Mouse (Mus musculus): Measurements from ENCODE around the gene Kcnn1. TPM values are rescaled to one million over a fixed set of nuclear protein-coding genes. Genes with fewer than 3 reads are reported as not detected.

Kcnn1 gene
- polyA plus RNA-seq, 1 experiment = 3.2 TPM

DNA sequence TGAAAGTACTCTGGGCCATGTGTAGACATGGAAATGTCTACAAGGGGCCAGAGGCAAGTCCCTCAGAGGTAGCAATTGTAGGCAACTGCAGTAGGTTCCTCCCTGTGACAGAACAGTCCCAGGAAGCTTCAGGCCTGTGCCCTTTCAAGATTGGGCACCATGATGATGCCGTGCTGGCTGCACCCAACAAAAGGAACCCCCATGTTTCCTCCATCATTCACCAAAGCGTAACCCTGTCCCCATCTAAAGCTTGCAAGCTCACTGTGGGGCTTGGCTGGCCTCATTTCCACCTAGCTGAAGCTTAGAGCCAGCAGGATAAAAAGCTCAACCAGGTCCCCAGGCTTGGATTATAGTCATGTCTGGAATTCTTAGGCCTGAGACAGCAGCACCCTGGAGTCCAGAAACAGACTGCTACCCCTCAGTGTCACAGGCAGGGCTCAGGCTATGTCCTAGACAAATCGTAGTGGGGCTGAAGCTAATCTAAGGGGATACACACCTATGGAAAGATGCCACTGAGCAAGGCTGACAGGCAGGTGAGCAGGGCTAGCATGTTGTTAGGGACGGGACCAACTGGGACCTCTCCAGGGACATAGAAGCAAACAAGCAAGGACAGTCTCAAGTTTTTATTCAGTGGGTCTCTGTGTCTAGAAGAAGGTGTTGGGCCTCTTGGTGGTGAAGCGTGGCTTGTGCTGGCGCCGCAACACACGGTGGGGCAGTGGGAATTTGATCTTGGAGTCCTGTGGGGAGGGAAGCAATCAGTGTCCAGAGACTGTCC lies 31.9 kb upstream of the Kcnn1 start:
- peaks cover 3% of the 10 kb centered on the region; the same call in 1 of the 2 replicates for H3K27me3 ChIP-seq (ENCODE audit: control insufficient read depth, insufficient read depth, low read length, poor library complexity, severe bottlenecking)
- no peak overlapping the region for H3K4me3 ChIP-seq (ENCODE audit: low read depth, low read length)
- TF ChIP-seq EP300 (IDR thresholded peaks at IDR 0.05; ENCODE audit: insufficient read depth, low read depth, low read length) (no peak), POLR2A (IDR thresholded peaks at IDR 0.05; ENCODE audit: insufficient read depth, low read length) (no peak), CTCF (IDR thresholded peaks at IDR 0.05; ENCODE audit: low read depth, low read length) (no peak)
- peak overlapping the region; percentile 93 for H3K9ac ChIP-seq (ENCODE audit: low read depth, poor library complexity, severe bottlenecking)
- no peaks in the 10 kb centered on the region for H3K9me3 ChIP-seq (replicated peaks; ENCODE audit: control insufficient read depth, insufficient read depth, low read length, poor library complexity, severe bottlenecking)
- peak overlapping the region; percentile 46 for H3K27ac ChIP-seq (ENCODE audit: insufficient read depth, low read length)
- H3K36me3 ChIP-seq (ENCODE audit: control insufficient read depth, insufficient read depth, low read length, poor library complexity, severe bottlenecking) = peaks cover 31% of the 10 kb centered on the region
- H3K4me1 ChIP-seq (ENCODE audit: control insufficient read depth, insufficient read depth, low read length) = no peaks in the 10 kb centered on the region

GRCm38 (mm10) chr8:70894385-70894720 lies 31.3 kb upstream of the Kcnn1 start:
- Histone ChIP-seq H3K36me3 (ENCODE audit: control insufficient read depth, insufficient read depth, low read length, poor library complexity, severe bottlenecking) (peaks cover 31% of the 10 kb centered on the region), H3K27me3 (ENCODE audit: control insufficient read depth, insufficient read depth, low read length, poor library complexity, severe bottlenecking) (peaks cover 3% of the 10 kb centered on the region; the same call in 1 of the 2 replicates), H3K9ac (ENCODE audit: low read depth, poor library complexity, severe bottlenecking) (no peak overlapping the region), H3K27ac (ENCODE audit: insufficient read depth, low read length) (peak overlapping the region; percentile 46; the same call in 1 of the 2 replicates), H3K9me3 (replicated peaks; ENCODE audit: control insufficient read depth, insufficient read depth, low read length, poor library complexity, severe bottlenecking) (no peaks in the 10 kb centered on the region), H3K4me3 (ENCODE audit: low read depth, low read length) (no peak overlapping the region), H3K4me1 (ENCODE audit: control insufficient read depth, insufficient read depth, low read length) (no peaks in the 10 kb centered on the region)
- TF ChIP-seq CTCF (IDR thresholded peaks at IDR 0.05; ENCODE audit: low read depth, low read length) (no peak), EP300 (IDR thresholded peaks at IDR 0.05; ENCODE audit: insufficient read depth, low read depth, low read length) (no peak), POLR2A (IDR thresholded peaks at IDR 0.05; ENCODE audit: insufficient read depth, low read length) (no peak)

DNA sequence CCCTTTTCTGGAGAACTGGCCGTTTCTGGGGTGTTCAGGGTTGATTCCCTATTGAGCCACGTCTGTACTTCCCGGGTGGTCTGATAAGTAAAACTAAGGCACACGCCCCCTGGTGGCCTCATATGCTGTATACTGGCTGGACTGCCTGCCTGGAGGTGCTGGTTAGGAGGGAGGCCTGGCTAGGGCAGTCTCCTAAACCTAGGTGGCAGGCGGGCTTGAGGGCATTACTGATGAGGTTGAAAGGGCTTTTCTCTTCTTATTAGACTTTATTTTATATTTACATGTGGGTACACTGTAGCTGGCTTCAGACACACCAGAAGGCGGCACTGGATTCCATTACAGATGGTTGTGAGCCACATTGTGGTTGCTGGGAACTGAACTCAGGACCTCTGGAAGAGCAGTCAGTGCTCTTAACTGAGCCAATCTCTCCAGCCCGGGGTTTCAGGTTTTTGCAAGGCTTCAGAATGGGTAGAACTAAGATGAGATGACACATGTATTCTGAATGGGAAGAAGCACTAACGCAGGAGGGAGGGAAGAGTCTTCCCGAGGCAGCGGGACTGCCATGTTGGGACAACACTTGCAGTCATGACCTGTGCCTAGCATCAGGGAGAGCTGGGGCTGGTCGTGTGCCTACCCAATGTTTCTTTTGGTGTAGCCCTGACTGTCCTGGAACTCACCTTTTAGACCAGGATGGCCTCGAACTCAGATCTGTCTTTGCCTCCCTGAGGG lies 30.8 kb upstream of the Kcnn1 start:
- no peaks in the 10 kb centered on the region for H3K9me3 ChIP-seq (replicated peaks; ENCODE audit: control insufficient read depth, insufficient read depth, low read length, poor library complexity, severe bottlenecking)
- H3K4me1 ChIP-seq (ENCODE audit: control insufficient read depth, insufficient read depth, low read length) = no peaks in the 10 kb centered on the region
- H3K9ac ChIP-seq (ENCODE audit: low read depth, poor library complexity, severe bottlenecking) = no peak overlapping the region
- TF ChIP-seq CTCF (IDR thresholded peaks at IDR 0.05; ENCODE audit: low read depth, low read length) = peak; percentile 79
- no peak for TF ChIP-seq EP300 (IDR thresholded peaks at IDR 0.05; ENCODE audit: insufficient read depth, low read depth, low read length)
- TF ChIP-seq POLR2A (IDR thresholded peaks at IDR 0.05; ENCODE audit: insufficient read depth, low read length) = no peak
- peaks cover 3% of the 10 kb centered on the region; the same call in 1 of the 2 replicates for H3K27me3 ChIP-seq (ENCODE audit: control insufficient read depth, insufficient read depth, low read length, poor library complexity, severe bottlenecking)
- H3K4me3 ChIP-seq (ENCODE audit: low read depth, low read length) = no peak overlapping the region
- peak overlapping the region; percentile 27; the same call in 1 of the 2 replicates for H3K27ac ChIP-seq (ENCODE audit: insufficient read depth, low read length)
- H3K36me3 ChIP-seq (ENCODE audit: control insufficient read depth, insufficient read depth, low read length, poor library complexity, severe bottlenecking) = peaks cover 31% of the 10 kb centered on the region

GRCm38 (mm10) chr8:70892896-70893655 lies 30.0 kb upstream of the Kcnn1 start:
- Histone ChIP-seq H3K27me3 (ENCODE audit: control insufficient read depth, insufficient read depth, low read length, poor library complexity, severe bottlenecking) (peaks cover 3% of the 10 kb centered on the region; the same call in 1 of the 2 replicates), H3K4me1 (ENCODE audit: control insufficient read depth, insufficient read depth, low read length) (no peaks in the 10 kb centered on the region)
- TF ChIP-seq POLR2A (IDR thresholded peaks at IDR 0.05; ENCODE audit: insufficient read depth, low read length) = no peak
- no peak for TF ChIP-seq CTCF (IDR thresholded peaks at IDR 0.05; ENCODE audit: low read depth, low read length)
- TF ChIP-seq EP300 (IDR thresholded peaks at IDR 0.05; ENCODE audit: insufficient read depth, low read depth, low read length) = no peak

DNA sequence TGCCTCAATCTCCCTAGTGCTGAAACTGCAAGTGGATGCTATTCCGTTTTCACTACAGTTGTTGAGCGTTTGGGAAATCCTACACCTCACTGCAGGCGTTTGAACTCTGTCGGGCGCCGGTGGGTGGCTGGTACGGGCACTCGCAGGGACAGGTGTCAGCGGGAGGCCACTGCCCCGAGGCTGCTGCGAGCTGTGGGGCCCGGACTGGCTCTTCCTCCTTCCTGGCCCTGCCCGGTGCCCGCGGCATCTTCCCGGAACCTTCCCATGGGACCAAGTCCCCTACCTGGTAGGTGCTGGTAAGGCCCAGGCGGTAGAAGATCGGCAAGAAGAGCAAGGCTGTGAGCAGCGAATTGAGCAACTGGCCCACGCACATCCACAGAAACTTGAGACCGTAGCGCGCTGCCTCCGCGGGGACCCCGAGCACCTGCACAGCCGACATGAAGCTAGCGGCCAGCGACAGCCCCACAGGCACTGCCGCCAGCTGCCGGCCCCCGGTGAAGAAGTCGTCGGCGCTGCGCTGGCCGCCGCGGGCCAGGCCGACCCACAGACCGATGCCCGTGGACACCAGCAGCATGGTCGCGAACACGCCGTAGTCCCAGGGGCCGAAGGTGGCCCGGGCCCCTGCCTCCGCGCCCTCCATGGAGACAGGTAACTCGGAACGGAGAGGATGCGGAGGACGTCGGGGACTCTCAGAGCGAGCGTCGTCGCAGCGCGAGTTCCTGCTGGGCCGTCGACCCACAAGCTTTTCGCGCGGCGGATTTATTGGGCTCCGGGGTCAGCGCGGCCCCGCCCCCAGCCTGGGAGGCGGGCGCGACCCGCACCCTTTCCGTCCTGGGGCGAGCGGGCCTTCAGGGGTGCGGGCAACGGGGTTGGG lies 29.2 kb upstream of the Kcnn1 start, which contains the start of gene Slc5a5:
Gene Slc5a5, minus strand, starts transcription at position 736 of the 874 bp plus-strand sequence.
- Histone ChIP-seq H3K36me3 (ENCODE audit: control insufficient read depth, insufficient read depth, low read length, poor library complexity, severe bottlenecking) (peaks cover 31% of the 10 kb centered on the region), H3K4me3 (ENCODE audit: low read depth, low read length) (peak within 1 kb of the TSS; percentile 37), H3K27me3 (ENCODE audit: control insufficient read depth, insufficient read depth, low read length, poor library complexity, severe bottlenecking) (peaks cover 3% of the 10 kb centered on the region; the same call in 1 of the 2 replicates), H3K27ac (ENCODE audit: insufficient read depth, low read length) (no peak within 1 kb of the TSS), H3K9me3 (replicated peaks; ENCODE audit: control insufficient read depth, insufficient read depth, low read length, poor library complexity, severe bottlenecking) (no peaks in the 10 kb centered on the region), H3K4me1 (ENCODE audit: control insufficient read depth, insufficient read depth, low read length) (no peaks in the 10 kb centered on the region), H3K9ac (ENCODE audit: low read depth, poor library complexity, severe bottlenecking) (peak within 1 kb of the TSS; percentile 69)
- TF ChIP-seq POLR2A (IDR thresholded peaks at IDR 0.05; ENCODE audit: insufficient read depth, low read length) (no peak), EP300 (IDR thresholded peaks at IDR 0.05; ENCODE audit: insufficient read depth, low read depth, low read length) (no peak), CTCF (IDR thresholded peaks at IDR 0.05; ENCODE audit: low read depth, low read length) (no peak)

More at GRCm38 (mm10) chr8:70892896-70893655, 30.0 kb upstream of the Kcnn1 start:
- Histone ChIP-seq H3K36me3 (ENCODE audit: control insufficient read depth, insufficient read depth, low read length, poor library complexity, severe bottlenecking) (peaks cover 31% of the 10 kb centered on the region), H3K9me3 (replicated peaks; ENCODE audit: control insufficient read depth, insufficient read depth, low read length, poor library complexity, severe bottlenecking) (no peaks in the 10 kb centered on the region), H3K4me3 (ENCODE audit: low read depth, low read length) (peak overlapping the region; percentile 37; the same call in 1 of the 2 replicates), H3K9ac (ENCODE audit: low read depth, poor library complexity, severe bottlenecking) (peak overlapping the region; percentile 69), H3K27ac (ENCODE audit: insufficient read depth, low read length) (no peak overlapping the region)
